Mouse (Mus musculus) left cerebral cortex, adult 18-20 months (tissue): ENCODE data around the gene Arhgap24. TPM values are rescaled to one million over a fixed set of nuclear protein-coding genes. Genes with fewer than 3 reads are reported as not detected.

ENCODE experiments used
- DNase-seq, 2 experiments: peaks; one replicate each; pipeline ENCODE4 v3.0.0; 2021 to 2022; ENCODE audit warnings: low spot score in 2 of 2, mixed read lengths in 1 of 2
- total RNA-seq, 2 experiments: library from RNA; stranded (reverse); gene quantifications; 2 replicates each; pipeline ENCODE4 v1.2.3; 2021

The Arhgap24 gene
- total RNA-seq, 2 experiments from 2014 or later, result 5.1 to 6.0 TPM

DNA sequence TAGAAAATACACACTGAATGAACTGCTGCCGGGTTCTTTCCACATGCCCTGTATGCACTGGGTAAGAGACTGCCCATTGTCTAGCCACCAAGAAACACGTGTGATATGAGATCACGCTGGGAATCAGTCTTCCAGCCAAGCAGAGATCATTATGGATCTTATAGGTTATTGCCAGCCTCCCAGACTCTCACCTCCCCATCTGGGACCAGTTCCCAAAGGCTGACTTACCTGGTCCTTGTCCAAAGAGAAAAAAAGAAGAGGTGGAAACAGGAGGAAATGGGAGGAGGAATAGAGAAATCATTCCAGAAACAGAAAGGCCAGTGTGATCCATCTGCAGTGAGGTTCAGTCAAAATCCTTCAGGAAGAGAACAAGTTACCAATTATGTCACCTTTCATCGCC lies 189.0 kb downstream of the Arhgap24 start:
- no peak for DNase-seq

- no peak for DNase-seq
These were observed 189.6 kb downstream of the Arhgap24 start for GRCm38 (mm10) chr5:102670731-102671345.

DNA sequence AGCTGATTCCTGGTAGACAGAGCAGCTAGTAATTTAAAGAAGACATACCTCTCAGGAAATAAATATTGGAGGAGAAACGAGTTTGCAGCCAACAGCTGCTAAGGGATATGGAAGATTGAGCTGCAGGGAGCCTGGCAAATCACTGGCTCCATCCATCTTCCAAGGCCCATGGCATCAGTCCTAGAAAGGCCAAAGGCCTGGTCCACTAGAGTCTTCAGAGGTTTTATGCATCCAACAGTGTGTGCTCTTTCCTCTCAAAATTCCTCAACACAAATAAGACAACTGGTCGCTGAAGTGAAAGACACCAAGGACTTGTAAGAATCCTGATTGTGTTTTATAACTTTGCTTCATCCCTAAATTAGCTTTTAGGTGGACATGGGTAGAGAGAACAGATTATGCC lies 194.1 kb downstream of the Arhgap24 start:
- no peak for DNase-seq

DNA sequence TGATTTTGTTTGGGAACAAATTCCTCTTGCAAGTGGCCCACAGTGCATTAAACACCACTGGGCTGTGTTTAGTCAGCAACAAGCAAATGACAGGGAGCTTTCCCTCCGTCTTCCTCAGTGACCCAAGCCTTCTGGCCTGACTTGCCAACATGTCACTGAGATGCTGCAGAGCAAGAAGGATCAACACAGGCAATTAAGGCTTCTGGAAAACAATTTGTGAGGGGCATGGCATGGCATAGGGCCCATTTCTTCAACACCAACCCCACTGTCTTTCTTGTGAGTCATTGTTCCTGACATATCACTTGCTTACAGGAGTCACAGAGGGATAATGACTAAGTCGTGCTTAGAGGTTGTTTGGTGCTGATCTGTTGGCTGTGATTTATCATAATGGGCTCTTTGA lies 196.0 kb downstream of the Arhgap24 start:
- DNase-seq, result no peak

DNA sequence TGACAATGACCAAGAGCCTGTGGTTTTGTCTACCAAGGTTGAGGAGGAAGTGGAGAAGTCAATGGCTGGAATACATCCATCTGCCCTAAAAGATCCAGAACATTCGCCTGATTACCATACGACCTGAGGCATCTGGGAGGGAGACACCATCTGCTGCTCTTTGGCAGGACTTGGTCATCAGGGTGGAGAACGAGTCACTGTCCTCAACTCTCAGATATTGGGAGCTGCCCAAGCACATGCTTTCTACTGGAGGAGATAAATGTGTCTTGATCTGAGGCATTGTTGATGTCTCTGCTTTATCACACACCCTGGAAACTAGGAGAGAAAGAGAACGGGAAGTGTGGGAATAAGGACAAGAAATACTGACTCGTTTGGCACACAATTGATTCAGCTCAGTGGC lies 206.5 kb downstream of the Arhgap24 start:
- DNase-seq, result no peak

GRCm38 (mm10) chr5:102692487-102692886 lies 211.3 kb downstream of the Arhgap24 start:
- peak; percentile 68 to 74 for DNase-seq

DNA sequence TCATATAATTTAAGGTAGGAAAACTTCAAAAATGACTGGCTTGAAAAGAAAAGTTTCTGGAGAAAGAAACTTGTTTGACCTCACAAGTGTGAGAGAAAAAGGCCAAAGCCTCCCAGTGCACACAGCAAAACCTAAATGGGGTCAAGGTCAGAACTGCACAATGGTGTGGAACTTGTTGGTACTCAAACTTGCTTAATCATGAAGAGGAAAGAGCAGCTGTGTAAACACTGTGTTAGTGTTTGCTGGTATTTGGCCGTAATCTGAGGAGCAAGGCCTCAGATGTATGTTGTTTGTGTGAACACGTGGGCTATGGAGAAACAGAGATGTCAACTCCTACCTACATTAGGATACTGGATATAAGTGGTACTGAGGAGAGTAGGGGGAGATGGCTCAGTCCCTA lies 212.0 kb downstream of the Arhgap24 start:
- no peak for DNase-seq

- DNase-seq, result no peak
These were observed 212.7 kb downstream of the Arhgap24 start for GRCm38 (mm10) chr5:102693871-102694270.

GRCm38 (mm10) chr5:102697784-102698183 lies 216.6 kb downstream of the Arhgap24 start:
- no peak for DNase-seq

GRCm38 (mm10) chr5:102698396-102698795 lies 217.2 kb downstream of the Arhgap24 start:
- peak; percentile 3 to 17 for DNase-seq

DNA sequence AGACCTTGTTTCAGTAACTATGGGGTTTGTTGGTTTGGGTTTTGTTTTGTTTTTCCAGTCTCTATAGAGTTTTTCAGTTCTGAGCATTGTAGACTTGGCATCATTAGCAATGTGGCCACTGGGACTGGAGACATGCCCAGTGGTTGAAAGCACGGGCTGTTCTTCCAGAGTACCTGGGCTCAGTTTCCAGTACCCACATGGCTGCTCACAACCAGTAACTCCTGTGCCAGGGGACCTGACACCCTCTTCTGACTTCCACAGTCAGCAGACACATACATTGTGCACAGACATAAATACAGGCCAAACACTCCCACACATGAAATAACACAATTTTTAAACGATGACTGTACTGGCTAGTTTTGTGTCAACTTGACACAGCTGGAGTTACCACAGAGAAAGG lies 217.7 kb downstream of the Arhgap24 start:
- DNase-seq, result peak; percentile 12

- no peak for DNase-seq
These were observed 221.4 kb downstream of the Arhgap24 start for GRCm38 (mm10) chr5:102702581-102702980.

GRCm38 (mm10) chr5:102703325-102704099 lies 222.3 kb downstream of the Arhgap24 start:
- DNase-seq, result peak; percentile 66 to 77

DNA sequence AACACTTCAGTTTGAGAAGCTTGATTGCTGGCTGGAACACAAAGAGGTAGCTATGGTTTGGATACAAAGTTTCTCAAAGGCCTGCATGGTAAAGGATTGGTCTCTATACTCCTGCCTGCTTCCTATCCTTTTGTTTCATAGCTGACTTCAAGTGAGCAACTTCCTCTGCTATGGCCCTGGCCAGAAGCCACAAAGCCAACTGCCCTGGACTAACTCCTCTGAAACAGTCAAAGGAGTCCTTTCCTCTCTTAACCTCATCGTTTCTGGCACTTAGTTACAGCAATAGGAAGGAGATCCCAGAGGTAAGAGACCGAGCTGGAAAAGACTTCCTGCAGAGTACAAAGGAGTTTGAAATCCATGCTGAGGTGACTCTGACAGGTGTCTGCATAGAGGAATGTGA lies 224.0 kb downstream of the Arhgap24 start:
- DNase-seq, result no peak

GRCm38 (mm10) chr5:102710336-102710735 lies 229.1 kb downstream of the Arhgap24 start:
- DNase-seq, result no peak

- no peak for DNase-seq
These were observed 238.3 kb downstream of the Arhgap24 start for GRCm38 (mm10) chr5:102719368-102719972.

- DNase-seq, result no peak
These were observed 242.4 kb downstream of the Arhgap24 start for GRCm38 (mm10) chr5:102723558-102723957.

DNA sequence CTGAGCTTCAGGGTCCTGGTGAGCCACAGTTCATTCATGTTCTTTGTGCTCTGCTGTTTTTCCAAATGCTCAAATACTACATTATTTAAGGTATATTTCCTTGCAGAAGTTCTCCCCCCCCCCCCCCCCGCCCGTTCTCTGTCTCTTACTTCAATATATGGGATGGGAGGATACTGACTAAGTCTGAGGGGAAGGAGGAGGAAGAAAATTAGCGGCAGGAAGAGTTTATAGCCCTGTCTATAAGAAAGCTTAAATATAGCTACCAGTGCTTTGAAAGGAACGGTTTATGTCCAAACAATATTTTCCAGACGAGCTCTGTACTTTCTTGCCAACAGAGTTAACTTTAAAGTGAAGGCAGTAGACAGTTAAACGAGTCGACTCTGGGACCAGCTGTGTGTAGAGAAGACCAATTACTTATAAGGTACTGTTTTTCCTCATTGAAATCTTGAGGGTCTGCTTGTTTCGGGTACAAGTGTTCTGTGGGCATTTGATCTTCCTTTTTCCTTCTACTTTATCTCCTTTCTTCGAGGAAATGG lies 243.7 kb downstream of the Arhgap24 start:
- no peak for DNase-seq

GRCm38 (mm10) chr5:102725365-102725764 lies 244.2 kb downstream of the Arhgap24 start:
- DNase-seq, result no peak

- no peak for DNase-seq
These were observed 245.8 kb downstream of the Arhgap24 start for GRCm38 (mm10) chr5:102726985-102727384.

DNA sequence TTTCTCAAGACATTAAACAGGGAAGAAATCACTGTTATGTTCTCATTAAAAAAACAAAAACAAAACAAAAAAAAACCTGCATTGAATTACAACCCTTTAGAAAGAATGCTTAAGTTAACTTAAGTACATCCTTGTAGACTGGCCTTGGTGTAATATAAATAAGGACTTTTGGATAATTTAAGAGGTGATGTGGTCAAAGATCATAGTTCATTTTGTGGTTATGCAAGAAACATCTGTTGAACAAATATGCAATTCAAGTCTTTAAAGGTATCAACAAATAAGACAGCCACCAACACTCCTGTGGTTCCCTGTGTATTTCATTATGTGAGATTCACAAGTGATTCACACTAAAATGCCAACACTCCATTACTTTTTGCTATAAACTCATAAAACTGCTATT lies 247.3 kb downstream of the Arhgap24 start:
- DNase-seq, result no peak

DNA sequence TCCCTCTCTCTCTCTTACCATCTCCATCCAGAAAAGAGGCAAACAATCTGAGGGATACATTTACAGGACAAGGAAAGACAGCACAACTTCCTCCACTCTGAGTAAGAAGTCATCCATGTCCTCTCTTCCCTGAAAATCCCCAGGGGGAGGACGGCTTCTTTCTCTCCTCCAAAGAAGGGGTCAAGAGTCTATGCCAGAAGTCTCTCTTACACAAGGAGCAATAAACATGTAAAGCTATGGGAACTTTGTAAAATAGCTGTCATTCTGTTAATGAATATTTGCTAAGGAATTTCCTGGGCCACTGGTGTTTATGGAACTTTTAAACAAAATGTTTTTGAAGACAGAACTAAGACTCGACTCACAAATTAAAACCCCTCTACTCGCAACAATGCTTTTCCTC lies 248.3 kb downstream of the Arhgap24 start:
- DNase-seq, result no peak
